Mouse (Mus musculus) limb, embryonic 10.5 days (tissue): ENCODE results near the gene Igfbp2. TPM values are rescaled to one million over a fixed set of nuclear protein-coding genes. Genes with fewer than 3 reads are reported as not detected.

Experiments
- DNase-seq: peaks from one replicate; pipeline ENCODE4 v3.0.0-alpha.2; 2017; ENCODE audit warnings: low spot score
- H3K27ac ChIP-seq: fragments of 300-500 bp; sonication (generic); 2 replicates; pipeline ENCODE4 v1.5.1; 2016; ENCODE audit warnings: mild to moderate bottlenecking
- H3K27me3 ChIP-seq: fragments of 300-500 bp; sonication (generic); 2 replicates; pipeline ENCODE4 v1.6.1; 2016; ENCODE audit warnings: low read depth, mild to moderate bottlenecking; ENCODE audit not compliant: poor library complexity, severe bottlenecking
- H3K36me3 ChIP-seq: fragments of 300-500 bp; sonication (generic); 2 replicates; pipeline ENCODE4 v1.6.1; 2016; ENCODE audit warnings: mild to moderate bottlenecking, moderate library complexity
- H3K4me1 ChIP-seq: fragments of 300-500 bp; sonication (generic); 2 replicates; pipeline ENCODE4 v1.6.1; 2016
- H3K4me3 ChIP-seq: fragments of 300-500 bp; sonication (generic); 2 replicates; pipeline ENCODE4 v1.5.1; 2016; ENCODE audit warnings: mild to moderate bottlenecking, moderate library complexity
- H3K9me3 ChIP-seq: fragments of 300-500 bp; sonication (generic); replicated peaks from 2 replicates; pipeline ENCODE4 v1.6.1; 2016; ENCODE audit warnings: mild to moderate bottlenecking
- WGBS: fragments of 180-500 bp; shearing (Covaris S2); methylation state at CpG from one replicate; pipeline ENCODE4 v1.1.7; 2016; 5-methylcytosine and 5-hydroxymethylcytosine counted together
- polyA plus RNA-seq: library from polyadenylated mRNA; unstranded; fragments of >200 nt; fragmentation: Nextera tagmentation; extraction: Ambion mirVana; gene quantifications from 2 replicates; pipeline ENCODE4 v1.2.1, GENCODE M21; 2016

The Igfbp2 gene
- polyA plus RNA-seq, 1 experiment from 2014 or later, result 264 TPM

- no peak for DNase-seq
- Histone ChIP-seq H3K27ac (no peak overlapping the region), H3K9me3 (no peaks in the 10 kb centered on the region), H3K27me3 (peaks cover 42% of the 10 kb centered on the region), H3K4me1 (peaks cover 34% of the 10 kb centered on the region), H3K4me3 (no peak overlapping the region), H3K36me3 (no peaks in the 10 kb centered on the region)
- WGBS, result 53% methylated on average over 4 of the region's 4 CpGs
These were observed 55.0 kb downstream of the Igfbp2 start for GRCm38 (mm10) chr1:72879319-72879634.

GRCm38 (mm10) chr1:72885111-72885818 is 61.0 kb downstream of the Igfbp2 start:
- 82% methylated on average over 11 of the region's 11 CpGs for WGBS
- Histone ChIP-seq H3K27me3 (no peaks in the 10 kb centered on the region), H3K9me3 (no peaks in the 10 kb centered on the region), H3K27ac (no peak overlapping the region), H3K4me1 (peaks cover 6% of the 10 kb centered on the region; the same call in 1 of the 2 replicates), H3K4me3 (no peak overlapping the region), H3K36me3 (no peaks in the 10 kb centered on the region)
- no peak for DNase-seq

GRCm38 (mm10) chr1:72885819-72886169 is 61.5 kb downstream of the Igfbp2 start:
- Histone ChIP-seq H3K4me1 (peaks cover 6% of the 10 kb centered on the region; the same call in 1 of the 2 replicates), H3K9me3 (no peaks in the 10 kb centered on the region), H3K27ac (no peak overlapping the region), H3K4me3 (no peak overlapping the region), H3K36me3 (no peaks in the 10 kb centered on the region), H3K27me3 (no peaks in the 10 kb centered on the region)
- no peak for DNase-seq
- WGBS, result 69% methylated on average over 7 of the region's 7 CpGs

- 61% methylated on average over 1 of the region's 1 CpGs for WGBS
- DNase-seq, result no peak
- no peaks in the 10 kb centered on the region for H3K9me3 ChIP-seq
- H3K27ac ChIP-seq, result no peak overlapping the region
- H3K4me3 ChIP-seq, result no peak overlapping the region
- H3K27me3 ChIP-seq, result no peaks in the 10 kb centered on the region
- no peaks in the 10 kb centered on the region for H3K36me3 ChIP-seq
- peaks cover 6% of the 10 kb centered on the region; the same call in 1 of the 2 replicates for H3K4me1 ChIP-seq
These were observed 63.6 kb downstream of the Igfbp2 start for GRCm38 (mm10) chr1:72887910-72888309.

- no peak for DNase-seq
- Histone ChIP-seq H3K4me3 (no peak overlapping the region), H3K36me3 (no peaks in the 10 kb centered on the region), H3K27ac (no peak overlapping the region), H3K27me3 (no peaks in the 10 kb centered on the region), H3K4me1 (0 out of 2 replicates have a peak, but pooled peaks cover 5% of the 10 kb centered on the region), H3K9me3 (no peaks in the 10 kb centered on the region)
- WGBS, result 76% methylated on average over 2 of the region's 2 CpGs
These were observed 71.5 kb downstream of the Igfbp2 start for GRCm38 (mm10) chr1:72895821-72896220.

Other genes with a start within 250 kb of the Igfbp2 start
- 30.4 and 34.8 TPM in 2 replicates for gene Smarcal1, start 241.3 kb upstream of the Igfbp2 start, polyA plus RNA-seq
- not detected in 2 replicates for gene Ankar, start 123.9 kb upstream of the Igfbp2 start, polyA plus RNA-seq
- gene Rpl37a, start 113.2 kb upstream of the Igfbp2 start, polyA plus RNA-seq, result 1,350 and 1,492 TPM in 2 replicates
- 44.4 and 55.4 TPM in 2 replicates for gene Igfbp5, start 50.4 kb downstream of the Igfbp2 start, polyA plus RNA-seq
- not detected in 2 replicates for gene Tnp1, start 191.4 kb downstream of the Igfbp2 start, polyA plus RNA-seq